Mouse (Mus musculus) heart, adult 2 months (tissue): ENCODE results near the gene Mepce.

Experiments used
- CTCF ChIP-seq: fragments of 200-600 bp; IDR thresholded peaks from 2 replicates; pipeline ENCODE4 v1.8.1; 2022; ENCODE audit warnings: antibody characterized with exemption, mild to moderate bottlenecking, moderate library complexity
- POLR2A ChIP-seq: fragments of 200-500 bp; IDR thresholded peaks from 2 replicates; pipeline ENCODE4 v1.6.1; 2011; ENCODE audit warnings: mild to moderate bottlenecking, low read depth, low read length, control low read depth; ENCODE audit not compliant: insufficient read depth

- no peak for TF ChIP-seq POLR2A
- no peak for TF ChIP-seq CTCF
These were observed 20.9 kb upstream of the Mepce start for GRCm38 (mm10) chr5:137808316-137808715.
